Mouse (Mus musculus) brain, embryonic 14.5 days (tissue): ENCODE measurements around the gene Inf2.

Source experiments
- CTCF ChIP-seq: fragments of 200-500 bp; IDR thresholded peaks from 2 replicates; pipeline ENCODE4 v1.5.1; 2012; ENCODE audit warnings: inconsistent platforms, mild to moderate bottlenecking, moderate library complexity, borderline replicate concordance; ENCODE audit not compliant: insufficient read depth, insufficient read length; ENCODE audit errors: extremely low read depth
- POLR2A ChIP-seq: fragments of 200-500 bp; IDR thresholded peaks from 2 replicates; pipeline ENCODE4 v1.6.1; 2012; ENCODE audit warnings: mild to moderate bottlenecking, inconsistent platforms, borderline replicate concordance; ENCODE audit not compliant: poor library complexity, insufficient read depth, insufficient read length, severe bottlenecking; ENCODE audit errors: extremely low read depth

- TF ChIP-seq POLR2A = no peak
- TF ChIP-seq CTCF = peak; percentile 34; the same call in 1 of the 2 replicates
Observed at GRCm38 (mm10) chr12:112571064-112571463, 17.5 kb upstream of the Inf2 start.
